Mouse (Mus musculus) splenic B cell, adult 2 months (primary cell): ENCODE results near the gene Six1.
A peak's percentile ranks its signal among the peaks of the same experiment; 100 is the strongest.

Experiments used
- DNase-seq: peaks from one replicate; pipeline ENCODE4 v3.0.0-alpha.2; 2011; ENCODE audit warnings: low read depth, low spot score
- H3K27me3 ChIP-seq: 2 replicates; pipeline ENCODE4 v1.6.1; 2012; ENCODE audit warnings: mild to moderate bottlenecking, low read length, moderate library complexity, mixed read lengths; ENCODE audit not compliant: control insufficient read depth, poor library complexity, insufficient read depth, severe bottlenecking
- H3K36me3 ChIP-seq: 2 replicates; pipeline ENCODE4 v1.6.1; 2012; ENCODE audit warnings: mild to moderate bottlenecking, low read length, moderate library complexity, mixed read lengths; ENCODE audit not compliant: control insufficient read depth, poor library complexity, insufficient read depth, severe bottlenecking

Six1 gene

GRCm38 (mm10) chr12:73054576-73055185, 994 bp upstream of the Six1 start:
- no peak for DNase-seq
- no peaks in the 10 kb centered on the region for H3K36me3 ChIP-seq
- H3K27me3 ChIP-seq = peaks cover 3% of the 10 kb centered on the region; the same call in 1 of the 2 replicates

GRCm38 (mm10) chr12:73052651-73053591, 766 bp downstream of the Six1 start:
- Histone ChIP-seq H3K27me3 (peaks cover 3% of the 10 kb centered on the region), H3K36me3 (no peaks in the 10 kb centered on the region)
- no peak for DNase-seq

- DNase-seq = no peak
- Histone ChIP-seq H3K36me3 (no peaks in the 10 kb centered on the region), H3K27me3 (peaks cover 3% of the 10 kb centered on the region)
Measured at GRCm38 (mm10) chr12:73052036-73052650, 1.5 kb downstream of the Six1 start.

GRCm38 (mm10) chr12:73050811-73051580, 2.7 kb downstream of the Six1 start:
- H3K27me3 ChIP-seq = peaks cover 5% of the 10 kb centered on the region
- no peak for DNase-seq

GRCm38 (mm10) chr12:73050305-73050704, 3.4 kb downstream of the Six1 start:
- H3K27me3 ChIP-seq = peaks cover 5% of the 10 kb centered on the region
- DNase-seq = no peak
- H3K36me3 ChIP-seq = no peaks in the 10 kb centered on the region

More at GRCm38 (mm10) chr12:73050811-73051580, 2.7 kb downstream of the Six1 start:
- H3K36me3 ChIP-seq = no peaks in the 10 kb centered on the region

GRCm38 (mm10) chr12:73049520-73050225, 4.0 kb downstream of the Six1 start:
- Histone ChIP-seq H3K27me3 (peaks cover 5% of the 10 kb centered on the region), H3K36me3 (no peaks in the 10 kb centered on the region)
- no peak for DNase-seq

- H3K27me3 ChIP-seq = peaks cover 5% of the 10 kb centered on the region
- DNase-seq = no peak
- H3K36me3 ChIP-seq = no peaks in the 10 kb centered on the region
Measured at GRCm38 (mm10) chr12:73048537-73048936, 5.2 kb downstream of the Six1 start.

- no peaks in the 10 kb centered on the region for H3K36me3 ChIP-seq
- H3K27me3 ChIP-seq = peaks cover 5% of the 10 kb centered on the region
- no peak for DNase-seq
Measured at GRCm38 (mm10) chr12:73047576-73047975, 6.1 kb downstream of the Six1 start.

- Histone ChIP-seq H3K36me3 (no peaks in the 10 kb centered on the region), H3K27me3 (peaks cover 5% of the 10 kb centered on the region)
- DNase-seq = peak; percentile 34
Measured at GRCm38 (mm10) chr12:73046607-73047180, 7.0 kb downstream of the Six1 start.

GRCm38 (mm10) chr12:73045724-73046606, 7.7 kb downstream of the Six1 start:
- no peak for DNase-seq
- H3K36me3 ChIP-seq = no peaks in the 10 kb centered on the region
- peaks cover 5% of the 10 kb centered on the region for H3K27me3 ChIP-seq

GRCm38 (mm10) chr12:73045046-73045723, 8.5 kb downstream of the Six1 start:
- DNase-seq = no peak
- H3K36me3 ChIP-seq = no peaks in the 10 kb centered on the region

GRCm38 (mm10) chr12:73044221-73045045, 9.3 kb downstream of the Six1 start:
- DNase-seq = no peak
- H3K27me3 ChIP-seq = peaks cover 3% of the 10 kb centered on the region
- H3K36me3 ChIP-seq = no peaks in the 10 kb centered on the region

More at GRCm38 (mm10) chr12:73045046-73045723, 8.5 kb downstream of the Six1 start:
- H3K27me3 ChIP-seq = peaks cover 5% of the 10 kb centered on the region
